Mouse (Mus musculus) ES-Bruce4 (cell line): ENCODE data around the gene Kansl2. TPM values are rescaled to one million over a fixed set of nuclear protein-coding genes. Genes with fewer than 3 reads are reported as not detected.
"Not testable (repeated sequence)": the region's sequence is repeated elsewhere in the genome, so short reads cannot be mapped to it uniquely, and the experiment has no call there.

Experiments
- H3K27ac ChIP-seq: 2 replicates; pipeline ENCODE4 v1.5.1; 2012; ENCODE audit warnings: low read length, inconsistent platforms; ENCODE audit not compliant: insufficient read depth
- H3K27me3 ChIP-seq: 2 replicates; pipeline ENCODE4 v1.6.1; 2012; ENCODE audit warnings: mild to moderate bottlenecking, low read length, inconsistent platforms; ENCODE audit not compliant: control insufficient read depth, poor library complexity, insufficient read depth, severe bottlenecking
- H3K36me3 ChIP-seq: 2 replicates; pipeline ENCODE4 v1.6.1; 2012; ENCODE audit warnings: inconsistent platforms, mild to moderate bottlenecking, low read length, moderate library complexity; ENCODE audit not compliant: control insufficient read depth, poor library complexity, insufficient read depth, severe bottlenecking
- H3K4me1 ChIP-seq: one replicate; pipeline ENCODE4 v1.8.1; 2011; ENCODE audit warnings: low read length; ENCODE audit not compliant: control insufficient read depth, insufficient read depth
- H3K4me3 ChIP-seq: 2 replicates; pipeline ENCODE4 v1.5.1; 2011; ENCODE audit warnings: low read depth, mild to moderate bottlenecking, low read length
- H3K9ac ChIP-seq: 2 replicates; pipeline ENCODE4 v1.6.1; 2012; ENCODE audit warnings: low read depth, mild to moderate bottlenecking, inconsistent platforms; ENCODE audit not compliant: poor library complexity, severe bottlenecking
- H3K9me3 ChIP-seq: replicated peaks from 2 replicates; pipeline ENCODE4 v1.6.1; 2012; ENCODE audit warnings: mild to moderate bottlenecking, low read length, inconsistent platforms; ENCODE audit not compliant: control insufficient read depth, poor library complexity, insufficient read depth, severe bottlenecking
- CTCF ChIP-seq: IDR thresholded peaks from one replicate; pipeline ENCODE4 v1.8.1; 2011; ENCODE audit warnings: low read depth, low read length
- EP300 ChIP-seq: IDR thresholded peaks from 2 replicates; pipeline ENCODE4 v1.6.1; 2011; ENCODE audit warnings: low read depth, low read length; ENCODE audit not compliant: insufficient read depth
- POLR2A ChIP-seq: IDR thresholded peaks from one replicate; pipeline ENCODE4 v1.8.1; 2011; ENCODE audit warnings: low read length; ENCODE audit not compliant: insufficient read depth
- polyA plus RNA-seq: library from polyadenylated mRNA; stranded (reverse); fragments of >200 nt; gene quantifications from 2 replicates; pipeline ENCODE4 v1.2.4, GENCODE M21; 2011; ENCODE audit warnings: low read depth; ENCODE audit not compliant: missing spikeins, insufficient read depth, insufficient read length

Gene Kansl2
- polyA plus RNA-seq, 1 experiment: 116 TPM

DNA sequence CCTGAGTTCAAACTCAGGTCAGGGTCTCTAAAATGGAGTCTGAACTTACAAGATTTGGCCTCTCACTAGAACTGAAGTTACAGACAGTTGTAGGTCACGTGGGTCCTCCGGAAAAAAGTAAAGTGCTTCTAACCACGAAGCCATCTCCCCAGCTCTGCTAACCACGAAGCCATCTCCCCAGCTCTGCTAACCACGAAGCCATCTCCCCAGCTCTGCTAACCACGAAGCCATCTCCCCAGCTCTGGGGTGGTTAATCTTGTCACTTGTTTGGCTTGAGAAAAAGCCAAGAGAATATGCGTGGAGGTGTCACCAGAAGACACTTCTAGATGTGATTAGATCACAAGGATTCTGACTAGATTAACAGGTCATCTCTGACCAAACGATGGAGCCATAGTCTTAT is 19.9 kb downstream of the Kansl2 start:
- Histone ChIP-seq H3K27me3 (no peaks in the 10 kb centered on the region), H3K4me1 (no peaks in the 10 kb centered on the region), H3K9ac (no peak overlapping the region), H3K9me3 (no peaks in the 10 kb centered on the region), H3K27ac (no peak overlapping the region), H3K36me3 (peaks cover 4% of the 10 kb centered on the region; the same call in 1 of the 2 replicates), H3K4me3 (no peak overlapping the region)
- no peak for TF ChIP-seq CTCF

DNA sequence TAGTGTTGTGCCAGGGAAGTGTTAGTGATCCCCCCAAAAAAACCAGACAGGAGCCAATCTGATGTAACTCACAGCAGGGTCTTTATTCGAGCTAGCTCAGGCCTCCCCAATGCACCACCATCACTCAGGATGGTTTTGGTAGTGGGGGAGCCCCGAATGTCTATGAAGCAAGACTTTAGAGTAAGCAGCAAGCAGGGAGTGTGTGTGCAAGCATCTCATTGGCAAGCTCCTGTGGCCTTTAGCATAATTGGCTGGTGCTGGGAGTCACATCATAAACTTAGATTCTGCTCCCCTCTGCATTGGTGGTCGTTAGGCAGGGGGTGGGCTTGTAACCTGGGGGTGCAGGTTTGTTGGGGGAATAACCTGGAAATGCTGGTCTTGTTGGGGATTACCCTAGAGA is 20.4 kb downstream of the Kansl2 start:
- H3K4me1 ChIP-seq, H3K27ac ChIP-seq, H3K36me3 ChIP-seq, H3K27me3 ChIP-seq, H3K9ac ChIP-seq, H3K9me3 ChIP-seq, H3K4me3 ChIP-seq: not testable (repeated sequence)

DNA sequence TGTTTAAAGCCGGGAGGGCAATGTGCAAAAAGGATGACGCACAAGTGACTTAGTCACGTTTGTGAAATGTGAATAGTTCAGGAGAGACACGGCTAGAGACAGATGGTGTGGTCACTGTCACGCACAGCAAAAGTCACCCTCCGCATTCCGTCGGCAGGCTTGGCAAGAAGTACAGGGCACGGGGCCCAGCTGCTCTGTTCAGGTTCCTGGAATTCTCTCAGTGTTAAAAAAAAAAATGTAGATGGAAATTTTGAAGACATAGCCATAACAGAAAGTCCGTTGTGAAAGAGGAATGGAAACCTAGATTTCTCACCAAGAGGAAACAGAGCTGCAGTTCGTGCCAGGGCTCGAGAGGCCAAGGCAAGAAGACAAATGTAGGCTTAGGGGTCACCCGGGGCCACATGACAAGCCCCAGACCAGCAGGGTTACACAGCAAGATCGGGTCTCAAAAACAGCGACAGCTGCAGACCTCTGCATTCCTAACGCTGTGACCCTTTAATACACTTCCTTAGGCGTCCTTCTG is 21.2 kb downstream of the Kansl2 start:
- no peak overlapping the region for H3K4me3 ChIP-seq
- TF ChIP-seq EP300 (no peak), CTCF (no peak), POLR2A (no peak)
- no peaks in the 10 kb centered on the region for H3K9me3 ChIP-seq
- no peaks in the 10 kb centered on the region for H3K27me3 ChIP-seq
- H3K9ac ChIP-seq: no peak overlapping the region
- no peaks in the 10 kb centered on the region for H3K36me3 ChIP-seq
- no peak overlapping the region for H3K27ac ChIP-seq
- no peaks in the 10 kb centered on the region for H3K4me1 ChIP-seq

DNA sequence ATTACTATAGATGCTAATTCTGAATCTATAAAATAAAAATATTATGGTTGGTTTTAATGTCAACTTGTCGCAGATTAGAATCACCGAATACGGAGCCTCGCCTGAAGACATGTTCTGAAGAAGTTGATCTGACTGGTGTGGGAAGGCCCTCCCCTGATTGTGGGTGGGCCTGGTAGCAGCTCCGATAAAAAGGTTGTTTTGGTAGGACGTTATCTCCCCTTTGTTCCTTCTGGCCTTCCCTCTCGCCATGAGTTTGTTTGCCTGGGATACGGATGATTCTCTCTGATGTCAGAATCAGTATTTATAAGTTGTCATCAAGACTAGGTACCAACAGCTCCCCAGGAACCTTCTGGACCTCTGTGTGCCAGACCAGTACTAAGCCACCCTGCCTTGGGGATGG is 21.8 kb downstream of the Kansl2 start:
- H3K27ac ChIP-seq: no peak overlapping the region
- no peaks in the 10 kb centered on the region for H3K9me3 ChIP-seq
- no peak overlapping the region for H3K9ac ChIP-seq
- H3K36me3 ChIP-seq: no peaks in the 10 kb centered on the region
- H3K4me1 ChIP-seq: no peaks in the 10 kb centered on the region
- no peaks in the 10 kb centered on the region for H3K27me3 ChIP-seq
- no peak overlapping the region for H3K4me3 ChIP-seq
- TF ChIP-seq POLR2A: no peak
- no peak for TF ChIP-seq EP300
- no peak for TF ChIP-seq CTCF

DNA sequence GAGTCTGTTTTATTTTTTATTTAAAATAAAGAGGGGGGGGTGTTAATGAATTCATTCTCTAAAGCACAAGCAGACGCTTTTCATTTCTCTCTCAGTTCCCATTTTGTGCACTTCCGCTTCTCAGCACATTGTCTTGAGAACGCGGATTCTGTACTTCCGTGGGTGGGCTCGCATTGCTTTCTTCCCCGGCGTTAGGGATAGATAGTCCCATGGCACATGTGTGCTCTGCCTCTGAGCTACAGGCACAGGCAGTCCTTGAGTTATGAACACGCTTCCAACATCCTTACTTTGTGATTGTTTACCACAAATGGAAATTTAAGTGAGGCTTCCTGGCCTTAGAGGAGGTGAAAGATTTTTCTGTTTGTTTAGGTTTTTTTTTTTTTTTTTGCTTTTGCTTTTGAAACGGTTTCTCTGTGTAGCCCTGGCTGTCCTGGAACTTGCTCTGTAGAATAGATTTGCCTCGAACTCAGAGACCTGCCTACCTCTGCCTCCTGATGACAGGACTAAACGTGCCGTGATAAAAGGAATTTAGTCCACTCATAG is 22.6 kb downstream of the Kansl2 start:
- Histone ChIP-seq H3K27me3 (no peaks in the 10 kb centered on the region), H3K27ac (no peak overlapping the region), H3K36me3 (no peaks in the 10 kb centered on the region), H3K9me3 (no peaks in the 10 kb centered on the region), H3K9ac (no peak overlapping the region), H3K4me1 (no peaks in the 10 kb centered on the region), H3K4me3 (no peak overlapping the region)
- no peak for TF ChIP-seq EP300
- no peak for TF ChIP-seq POLR2A
- TF ChIP-seq CTCF: no peak

DNA sequence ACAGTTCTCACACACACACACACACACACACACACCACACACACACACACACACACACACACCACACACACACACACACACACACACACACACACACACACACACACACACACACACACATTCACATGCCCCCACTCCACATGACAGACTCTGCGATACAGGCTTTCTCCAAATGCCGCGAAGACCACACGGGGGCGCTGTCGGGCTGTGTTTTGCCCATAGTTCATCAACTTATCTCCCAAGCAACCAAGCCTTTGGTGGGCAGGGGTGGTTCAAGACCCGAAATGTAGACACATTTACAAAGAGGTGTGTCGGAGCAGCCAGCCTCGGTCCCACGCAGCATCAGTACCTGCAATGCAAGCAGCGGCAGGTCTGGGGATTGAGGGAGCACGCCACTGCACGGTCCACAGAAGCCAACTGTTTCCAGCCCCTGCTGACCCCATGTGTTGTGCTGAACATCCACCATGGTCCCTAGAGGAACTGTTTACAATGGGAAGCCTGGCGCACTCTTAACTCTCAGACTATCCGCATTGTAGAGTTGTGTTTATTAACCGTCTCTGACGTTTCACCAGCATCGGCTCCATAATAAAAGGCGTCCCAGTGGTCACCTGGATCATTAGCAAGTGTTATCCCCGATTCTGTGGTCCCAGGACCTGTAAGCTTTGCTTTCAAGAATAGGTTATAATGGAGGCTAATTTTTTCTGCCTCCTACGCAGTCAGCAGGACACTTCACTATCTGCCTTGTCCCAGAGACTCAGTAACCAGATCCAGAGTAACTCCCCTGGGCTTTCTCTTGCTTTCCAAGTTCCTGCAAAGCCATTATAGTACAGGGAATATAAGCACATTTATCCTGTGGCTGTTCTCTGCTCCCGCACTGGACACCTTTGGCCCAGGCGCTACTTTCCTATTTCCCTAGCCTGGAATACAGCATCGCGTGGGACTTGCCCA is 23.4 kb downstream of the Kansl2 start:
- H3K27me3 ChIP-seq: no peaks in the 10 kb centered on the region
- H3K27ac ChIP-seq: no peak overlapping the region
- H3K9ac ChIP-seq: no peak overlapping the region
- H3K4me3 ChIP-seq: peak overlapping the region; percentile 42
- no peaks in the 10 kb centered on the region for H3K9me3 ChIP-seq
- no peaks in the 10 kb centered on the region for H3K4me1 ChIP-seq
- TF ChIP-seq POLR2A: no peak
- peak; percentile 91 for TF ChIP-seq CTCF
- no peaks in the 10 kb centered on the region for H3K36me3 ChIP-seq
